Mouse (Mus musculus) hindlimb bud, embryonic 11.5 days (tissue): ENCODE results near the gene Fryl.
"Not testable (repeated sequence)": the region's sequence is repeated elsewhere in the genome, so short reads cannot be mapped to it uniquely, and the experiment has no call there.

Experiments used
- DNase-seq: peaks from one replicate; pipeline ENCODE4 v3.0.0-alpha.2; 2012; ENCODE audit warnings: low read depth, low spot score; ENCODE audit errors: extremely low spot score

Fryl gene

GRCm38 (mm10) chr5:73028646-73029045 is 227.8 kb downstream of the Fryl start:
- DNase-seq: no peak

GRCm38 (mm10) chr5:73023801-73024200 is 232.6 kb downstream of the Fryl start:
- no peak for DNase-seq

- no peak for DNase-seq
Measured at GRCm38 (mm10) chr5:73014745-73015144, 241.7 kb downstream of the Fryl start.

GRCm38 (mm10) chr5:73013611-73014287 is 242.7 kb downstream of the Fryl start:
- DNase-seq: not testable (repeated sequence)

GRCm38 (mm10) chr5:73012884-73013610 is 243.4 kb downstream of the Fryl start:
- DNase-seq: not testable (repeated sequence)

- DNase-seq: not testable (repeated sequence)
Measured at GRCm38 (mm10) chr5:73011806-73012205, 244.6 kb downstream of the Fryl start.

- not testable (repeated sequence) for DNase-seq
Measured at GRCm38 (mm10) chr5:73008230-73008629, 248.2 kb downstream of the Fryl start.

GRCm38 (mm10) chr5:73007582-73007959 is 248.8 kb downstream of the Fryl start:
- no peak for DNase-seq

GRCm38 (mm10) chr5:73006784-73007581 is 249.4 kb downstream of the Fryl start, which contains the start of gene Slc10a4:
Slc10a4 (plus strand) TSS chr5:73006883.
- DNase-seq: no peak

- no peak for DNase-seq
Measured at GRCm38 (mm10) chr5:73004046-73004445, 252.4 kb downstream of the Fryl start.

GRCm38 (mm10) chr5:72998546-72998945 is 257.9 kb downstream of the Fryl start:
- not testable (repeated sequence) for DNase-seq

- no peak for DNase-seq
Measured at GRCm38 (mm10) chr5:72995379-72995778, 261.0 kb downstream of the Fryl start.

- no peak for DNase-seq
Measured at GRCm38 (mm10) chr5:72994928-72995327, 261.5 kb downstream of the Fryl start.

GRCm38 (mm10) chr5:72994424-72994823 is 262.0 kb downstream of the Fryl start:
- no peak for DNase-seq

GRCm38 (mm10) chr5:72992474-72992873 is 263.9 kb downstream of the Fryl start:
- no peak for DNase-seq

GRCm38 (mm10) chr5:72989756-72990155 is 266.7 kb downstream of the Fryl start:
- DNase-seq: no peak

- DNase-seq: no peak
Measured at GRCm38 (mm10) chr5:72987786-72988185, 268.6 kb downstream of the Fryl start.

GRCm38 (mm10) chr5:72984091-72984490 is 272.3 kb downstream of the Fryl start:
- peak; percentile 31 for DNase-seq

- no peak for DNase-seq
Measured at GRCm38 (mm10) chr5:72976539-72976938, 279.9 kb downstream of the Fryl start.

- no peak for DNase-seq
Measured at GRCm38 (mm10) chr5:72975996-72976395, 280.4 kb downstream of the Fryl start.

GRCm38 (mm10) chr5:72974602-72975001 is 281.8 kb downstream of the Fryl start, which contains the start of gene Gm10135:
Gm10135 (minus strand) TSS chr5:72974702.
- no peak for DNase-seq
